Mouse (Mus musculus) embryonic facial prominence, embryonic 11.5 days (tissue): ENCODE data around the gene Cnksr3. TPM values are rescaled to one million over a fixed set of nuclear protein-coding genes. Genes with fewer than 3 reads are reported as not detected.

Experiments used
- ATAC-seq: fragments of 200-750 bp; cut with Nextera tagmentation; replicated peaks from 2 replicates; pipeline ENCODE4 v1.8.0; 2017; ENCODE audit warnings: low read depth; ENCODE audit not compliant: insufficient number of reproducible peaks, low FRiP score, low TSS enrichment
- DNase-seq: peaks from one replicate; pipeline ENCODE4 v3.0.0-alpha.2; 2015; ENCODE audit warnings: low spot score
- H3K27ac ChIP-seq: fragments of 300-500 bp; sonication (generic); replicated peaks from 2 replicates; pipeline ENCODE4 v1.5.1; 2014; ENCODE audit warnings: mild to moderate bottlenecking, low read depth, low read length, control low read depth
- H3K27me3 ChIP-seq: fragments of 300-500 bp; sonication (generic); 2 replicates; pipeline ENCODE4 v1.6.1; 2014; ENCODE audit warnings: mild to moderate bottlenecking, low read length, moderate library complexity, mixed read lengths; ENCODE audit not compliant: control insufficient read depth, insufficient read depth
- H3K36me3 ChIP-seq: fragments of 300-500 bp; sonication (generic); replicated peaks from 2 replicates; pipeline ENCODE4 v1.6.1; 2014; ENCODE audit warnings: low read depth, mild to moderate bottlenecking, low read length, moderate library complexity, mixed read lengths; ENCODE audit not compliant: control insufficient read depth, insufficient read depth
- H3K4me1 ChIP-seq: fragments of 300-500 bp; sonication (generic); 2 replicates; pipeline ENCODE4 v1.6.1; 2014; ENCODE audit warnings: low read length, mixed read lengths; ENCODE audit not compliant: control insufficient read depth, insufficient read depth
- H3K4me2 ChIP-seq: fragments of 300-500 bp; sonication (generic); 2 replicates; pipeline ENCODE4 v1.6.1; 2014; ENCODE audit warnings: low read depth, mild to moderate bottlenecking, control low read depth, low read length, moderate library complexity
- H3K4me3 ChIP-seq: fragments of 300-500 bp; sonication (generic); 2 replicates; pipeline ENCODE4 v1.5.1; 2014; ENCODE audit warnings: low read depth, low read length, control low read depth
- H3K9ac ChIP-seq: fragments of 300-500 bp; sonication (generic); replicated peaks from 2 replicates; pipeline ENCODE4 v1.6.1; 2014; ENCODE audit warnings: mild to moderate bottlenecking, control low read depth, low read length
- H3K9me3 ChIP-seq: fragments of 300-500 bp; sonication (generic); replicated peaks from 2 replicates; pipeline ENCODE4 v1.6.1; 2016; ENCODE audit warnings: mild to moderate bottlenecking, low read length, inconsistent platforms, mixed read lengths; ENCODE audit not compliant: control insufficient read depth
- WGBS: fragments of 180-500 bp; shearing (Covaris S2); extraction: QIAGEN DNeasy Blood & Tissue Kit; methylation state at CpG from one replicate; pipeline ENCODE4 v1.1.7; 2014; 5-methylcytosine and 5-hydroxymethylcytosine counted together
- polyA plus RNA-seq: library from polyadenylated mRNA; unstranded; fragments of >200 nt; fragmentation: Nextera tagmentation; extraction: Ambion mirVana; gene quantifications from 2 replicates; pipeline ENCODE4 v1.2.1, GENCODE M21; 2014

Cnksr3 gene
- polyA plus RNA-seq, 1 experiment from 2014 or later, result 10.1 TPM

DNA sequence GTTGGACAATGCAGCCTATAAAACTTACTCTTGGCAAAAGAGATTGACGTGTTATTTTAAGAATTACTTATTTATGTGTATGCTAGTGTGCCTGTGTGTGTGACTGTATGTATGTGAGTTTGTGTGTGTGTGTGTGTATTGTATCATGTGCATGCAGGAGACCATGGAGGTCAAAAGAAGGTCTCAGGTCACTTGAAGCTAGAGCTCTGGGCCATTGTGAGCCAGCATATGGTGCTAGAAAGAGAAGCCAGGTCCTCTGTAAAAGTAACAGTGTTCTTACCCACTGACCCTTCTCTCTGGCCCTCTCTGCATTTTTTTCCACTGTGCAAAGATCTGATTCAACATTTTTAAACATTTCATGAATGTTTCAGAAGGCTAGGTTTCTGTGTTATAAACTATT is 134.1 kb downstream of the Cnksr3 start:
- H3K27me3 ChIP-seq, result no peaks in the 10 kb centered on the region
- H3K4me2 ChIP-seq, result no peak overlapping the region
- ATAC-seq (no peak), DNase-seq (no peak)
- H3K9me3 ChIP-seq, result no peaks in the 10 kb centered on the region
- no peaks in the 10 kb centered on the region for H3K4me1 ChIP-seq
- no peaks in the 10 kb centered on the region for H3K36me3 ChIP-seq
- WGBS, result 93% methylated on average over 1 of the region's 1 CpGs
- no peak overlapping the region for H3K27ac ChIP-seq
- H3K4me3 ChIP-seq, result no peak overlapping the region
- H3K9ac ChIP-seq, result no peak overlapping the region

DNA sequence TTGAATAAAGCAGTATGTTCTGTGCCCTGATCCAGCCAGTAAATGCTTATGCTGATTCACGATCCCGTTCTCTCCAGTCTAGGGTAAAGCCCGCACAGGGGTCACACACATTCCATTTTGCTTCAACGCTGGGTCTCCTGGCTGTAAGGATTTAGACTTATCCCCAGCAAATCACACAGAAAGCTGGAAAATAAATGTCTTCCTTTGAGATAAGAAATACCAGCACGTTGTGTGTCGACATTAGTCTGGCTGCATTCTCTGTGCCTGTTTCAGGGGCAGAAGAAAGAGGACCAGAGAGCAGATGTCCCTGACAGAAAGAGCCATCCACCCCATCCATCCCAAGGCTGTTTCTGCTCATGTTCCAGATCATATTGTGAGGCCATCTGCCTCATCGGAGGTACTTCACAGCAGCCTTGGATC is 134.6 kb downstream of the Cnksr3 start:
- H3K27ac ChIP-seq, result no peak overlapping the region

DNA sequence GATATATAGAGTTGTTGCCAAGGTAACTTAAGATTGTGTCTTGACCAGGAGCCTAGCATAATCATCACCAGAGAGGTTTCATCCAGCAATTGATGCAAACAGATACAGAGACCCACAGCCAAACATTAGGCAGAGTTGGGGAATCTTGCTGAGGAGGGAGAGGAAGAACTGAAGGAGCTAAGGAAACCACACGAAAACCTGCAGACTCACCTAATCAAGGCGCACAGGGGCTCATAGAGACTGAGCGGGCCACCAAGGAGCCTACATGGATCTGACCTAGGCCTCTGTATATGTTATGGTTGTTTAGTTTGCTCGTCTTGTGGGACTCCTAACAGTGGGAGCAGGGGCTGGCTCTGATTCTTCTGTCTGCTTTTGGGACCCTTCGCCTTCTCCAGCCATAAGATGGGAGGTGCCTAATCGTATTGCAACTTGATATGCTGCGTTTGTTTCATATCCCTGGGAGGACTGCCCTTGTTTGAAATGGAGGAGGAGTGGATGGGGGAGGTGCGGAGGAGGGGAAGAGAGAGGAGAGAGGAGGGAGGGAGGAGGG is 135.3 kb downstream of the Cnksr3 start:
- H3K4me1 ChIP-seq, result no peaks in the 10 kb centered on the region
- H3K9me3 ChIP-seq, result no peaks in the 10 kb centered on the region
- DNase-seq (peak; percentile 56), ATAC-seq (peak; percentile 77)
- peak overlapping the region; percentile 35; the same call in 1 of the 2 replicates for H3K27ac ChIP-seq
- no peaks in the 10 kb centered on the region for H3K36me3 ChIP-seq
- peak overlapping the region; percentile 13; the same call in 1 of the 2 replicates for H3K4me2 ChIP-seq
- 43% methylated on average over 7 of the region's 8 CpGs for WGBS
- no peak overlapping the region for H3K4me3 ChIP-seq
- no peaks in the 10 kb centered on the region for H3K27me3 ChIP-seq
- H3K9ac ChIP-seq, result peak overlapping the region; percentile 32; the same call in 1 of the 2 replicates

More for the DNA sequence above, 134.6 kb downstream of the Cnksr3 start:
- Histone ChIP-seq H3K4me3 (no peak overlapping the region), H3K4me1 (no peaks in the 10 kb centered on the region), H3K27me3 (no peaks in the 10 kb centered on the region), H3K9ac (0 out of 2 replicates have a peak overlapping the region, but pooled peaks have one; percentile 22), H3K36me3 (no peaks in the 10 kb centered on the region), H3K4me2 (no peak overlapping the region), H3K9me3 (no peaks in the 10 kb centered on the region)
- WGBS, result 80% methylated on average over 7 of the region's 7 CpGs
- DNase-seq (no peak), ATAC-seq (no peak)

DNA sequence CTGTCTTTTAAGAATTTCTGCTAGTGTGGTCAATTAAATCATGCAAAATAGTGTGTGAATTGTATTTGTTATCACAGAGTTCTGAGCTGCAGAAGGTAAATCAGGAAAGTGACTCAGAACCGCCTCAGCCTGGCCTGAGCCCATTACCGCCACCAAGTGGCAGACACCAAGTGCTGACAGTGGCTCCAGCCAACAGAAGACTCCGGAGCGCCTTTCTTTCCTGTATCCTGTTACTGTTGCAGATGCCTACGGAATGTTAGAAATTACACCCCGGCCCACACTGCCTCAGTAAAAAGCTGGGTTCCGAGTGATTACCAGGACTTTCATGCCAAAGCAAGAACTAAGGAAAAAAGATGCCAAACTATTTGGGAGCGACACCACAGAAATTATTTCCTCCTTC is 135.8 kb downstream of the Cnksr3 start:
- H3K9ac ChIP-seq, result no peak overlapping the region
- no peak overlapping the region for H3K4me3 ChIP-seq
- 10% methylated on average over 8 of the region's 8 CpGs for WGBS
- H3K36me3 ChIP-seq, result no peaks in the 10 kb centered on the region
- no peak overlapping the region; the same call in 1 of the 2 replicates for H3K4me2 ChIP-seq
- H3K4me1 ChIP-seq, result no peaks in the 10 kb centered on the region
- H3K27me3 ChIP-seq, result no peaks in the 10 kb centered on the region
- 0 out of 2 replicates have a peak overlapping the region, but pooled peaks have one; percentile 35 for H3K27ac ChIP-seq
- peak; percentile 85 for DNase-seq
- no peaks in the 10 kb centered on the region for H3K9me3 ChIP-seq
- peak; percentile 86; the same call in 1 of the 2 replicates for ATAC-seq

DNA sequence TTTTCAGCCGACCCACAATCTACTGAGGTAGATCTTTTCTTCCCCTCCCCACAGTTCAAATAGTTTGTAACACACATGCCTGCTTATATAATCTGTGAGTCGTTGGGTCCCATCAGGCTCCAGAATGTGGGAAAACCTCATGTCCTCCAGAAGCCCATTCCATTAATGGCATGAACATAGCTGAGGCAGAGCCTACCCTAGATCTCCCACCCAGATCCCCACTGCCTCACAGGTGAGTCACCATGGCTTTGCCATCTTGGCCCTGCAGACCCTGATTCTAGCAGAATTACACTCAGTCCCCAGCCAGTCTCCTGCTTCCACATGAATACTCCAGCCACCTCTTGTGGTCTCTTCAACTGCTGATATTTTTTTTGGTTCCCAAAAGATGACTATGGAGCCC is 136.4 kb downstream of the Cnksr3 start:
- ATAC-seq (0 out of 2 replicates have a peak, but pooled peaks have one; percentile 16), DNase-seq (no peak)
- H3K4me2 ChIP-seq, result no peak overlapping the region
- H3K27me3 ChIP-seq, result no peaks in the 10 kb centered on the region
- no peaks in the 10 kb centered on the region for H3K4me1 ChIP-seq
- no peak overlapping the region for H3K9ac ChIP-seq
- H3K36me3 ChIP-seq, result no peaks in the 10 kb centered on the region
- no peak overlapping the region for H3K4me3 ChIP-seq
- H3K9me3 ChIP-seq, result no peaks in the 10 kb centered on the region
- no peak overlapping the region for H3K27ac ChIP-seq
- WGBS, result 88% methylated on average over 2 of the region's 2 CpGs

DNA sequence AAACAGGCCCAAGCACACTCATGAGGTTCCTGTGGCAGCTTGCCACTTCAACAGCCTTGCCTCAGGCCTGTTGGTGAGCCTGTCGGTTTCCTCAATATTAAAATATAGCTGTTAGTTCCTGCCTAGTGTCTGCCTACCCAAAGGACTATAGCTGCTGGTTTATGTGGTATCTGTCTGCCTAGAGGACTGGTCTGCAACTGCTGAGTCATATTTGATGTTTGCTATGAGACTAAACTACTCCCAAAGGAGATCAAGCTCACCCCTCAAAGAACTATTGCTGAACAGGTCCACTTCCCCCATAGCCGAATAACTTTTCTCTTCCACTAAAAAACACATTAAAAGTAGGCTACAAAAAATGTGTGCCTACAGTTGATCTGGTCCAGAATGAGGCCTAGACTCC is 137.8 kb downstream of the Cnksr3 start:
- WGBS, result 83% methylated on average over 2 of the region's 2 CpGs
- H3K27ac ChIP-seq, result no peak overlapping the region
- no peaks in the 10 kb centered on the region for H3K9me3 ChIP-seq
- H3K27me3 ChIP-seq, result no peaks in the 10 kb centered on the region
- no peaks in the 10 kb centered on the region for H3K36me3 ChIP-seq
- no peak overlapping the region for H3K9ac ChIP-seq
- H3K4me1 ChIP-seq, result no peaks in the 10 kb centered on the region
- no peak for ATAC-seq
- no peak overlapping the region for H3K4me2 ChIP-seq
- DNase-seq, result no peak
- no peak overlapping the region for H3K4me3 ChIP-seq

DNA sequence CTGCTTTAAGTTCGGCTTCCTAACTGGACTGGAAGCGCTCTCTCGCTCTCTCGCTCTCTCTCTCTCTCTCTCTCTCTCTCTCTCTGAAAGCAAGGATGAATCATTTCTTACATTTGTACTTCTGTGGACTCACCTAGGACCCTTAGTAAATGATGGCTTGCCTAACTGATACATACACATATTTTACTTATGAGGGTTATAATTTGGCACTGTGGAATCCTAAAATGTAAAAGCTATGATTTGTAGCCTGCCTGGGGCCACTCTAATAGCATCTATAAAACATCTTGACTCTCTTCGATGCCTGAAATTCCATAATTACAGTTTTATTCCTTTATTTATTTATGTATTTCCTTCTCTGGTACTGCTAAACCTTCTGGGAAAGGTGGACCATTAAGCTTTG is 141.1 kb downstream of the Cnksr3 start:
- H3K4me3 ChIP-seq, result no peak overlapping the region
- no peaks in the 10 kb centered on the region for H3K36me3 ChIP-seq
- no peak overlapping the region for H3K27ac ChIP-seq
- ATAC-seq (no peak), DNase-seq (no peak)
- H3K9ac ChIP-seq, result no peak overlapping the region
- no peak overlapping the region for H3K4me2 ChIP-seq
- no peaks in the 10 kb centered on the region for H3K27me3 ChIP-seq
- 88% methylated on average over 5 of the region's 5 CpGs for WGBS
- no peaks in the 10 kb centered on the region for H3K9me3 ChIP-seq
- H3K4me1 ChIP-seq, result no peaks in the 10 kb centered on the region

DNA sequence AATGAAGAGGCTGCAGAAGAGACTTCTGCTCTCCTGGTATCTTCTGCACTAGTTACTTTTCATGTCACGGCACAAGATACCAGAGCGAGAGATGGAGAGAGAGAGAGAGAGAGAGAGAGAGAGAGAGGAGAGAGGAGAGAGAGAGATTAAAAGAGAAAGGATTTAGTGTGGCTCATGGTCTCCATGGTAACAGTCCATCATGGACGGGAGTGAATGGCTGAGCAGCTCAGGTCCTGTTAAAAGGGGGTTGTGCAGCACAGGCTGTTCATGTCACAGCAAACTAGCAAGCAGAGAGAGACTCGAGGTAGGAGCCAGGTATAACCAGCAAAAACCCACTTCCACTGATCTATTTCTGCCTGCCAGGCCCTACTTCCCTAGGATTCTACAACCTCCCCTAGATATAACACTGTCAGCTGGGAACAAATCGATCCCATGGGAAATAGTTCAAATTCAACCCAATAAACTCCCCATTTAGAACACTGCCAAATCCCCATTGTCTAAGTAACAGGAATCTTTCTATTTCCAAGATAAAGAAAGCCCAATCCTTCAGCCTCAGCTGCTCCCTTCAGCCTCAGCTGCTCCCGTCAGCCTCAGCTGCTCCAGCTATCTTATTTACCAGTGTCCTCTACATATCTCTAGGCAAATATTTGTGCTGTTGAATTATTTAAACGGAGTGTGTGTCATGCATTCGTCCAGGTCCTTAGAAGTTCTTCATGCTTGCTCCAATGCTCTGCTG is 141.8 kb downstream of the Cnksr3 start:
- Histone ChIP-seq H3K9me3 (no peaks in the 10 kb centered on the region), H3K9ac (no peak overlapping the region), H3K4me1 (no peaks in the 10 kb centered on the region), H3K27me3 (no peaks in the 10 kb centered on the region), H3K4me3 (no peak overlapping the region), H3K36me3 (no peaks in the 10 kb centered on the region), H3K27ac (no peak overlapping the region), H3K4me2 (no peak overlapping the region)
- ATAC-seq (no peak), DNase-seq (no peak)
- WGBS, result 73% methylated on average over 8 of the region's 8 CpGs
